Mouse (Mus musculus): ENCODE data around the gene Klrb1c. TPM values are rescaled to one million over a fixed set of nuclear protein-coding genes. Genes with fewer than 3 reads are reported as not detected.
"Not testable (repeated sequence)": the region's sequence is repeated elsewhere in the genome, so short reads cannot be mapped to it uniquely, and the experiment has no call there.

Gene Klrb1c
- total RNA-seq (2021) = not detected
- long read RNA-seq, experiment 1 = 0 reads
- long read RNA-seq, experiment 2 = 0 reads

- DNase-seq (ENCODE audit: low spot score in 2 of 2) = no peak
Measured at GRCm38 (mm10) chr6:128789115-128789514, at the start of gene Klrb1c. Gene Klrb1c (minus strand): TSS chr6:128789215.

- no peak for DNase-seq (ENCODE audit: low spot score in 2 of 2)
Measured at GRCm38 (mm10) chr6:128837454-128838341, 48.7 kb upstream of the Klrb1c start.

- no peak for DNase-seq (ENCODE audit: low spot score in 2 of 2)
Measured at GRCm38 (mm10) chr6:128836955-128837334, 47.9 kb upstream of the Klrb1c start.

- no peak for DNase-seq (ENCODE audit: low spot score in 2 of 2)
Measured at GRCm38 (mm10) chr6:128836191-128836954, 47.4 kb upstream of the Klrb1c start.

- no peak for DNase-seq (ENCODE audit: low spot score in 2 of 2)
Measured at GRCm38 (mm10) chr6:128835571-128835970, 46.6 kb upstream of the Klrb1c start.

GRCm38 (mm10) chr6:128833046-128833445, 44.0 kb upstream of the Klrb1c start:
- DNase-seq (ENCODE audit: low spot score in 2 of 2) = no peak

- DNase-seq (ENCODE audit: low spot score in 2 of 2) = no peak
Measured at GRCm38 (mm10) chr6:128829837-128830236, 40.8 kb upstream of the Klrb1c start.

- no peak for DNase-seq (ENCODE audit: low spot score in 2 of 2)
Measured at GRCm38 (mm10) chr6:128826781-128827180, 37.8 kb upstream of the Klrb1c start.

GRCm38 (mm10) chr6:128826132-128826531, 37.1 kb upstream of the Klrb1c start, which contains the start of the genes Gm44511 and Klrb1b:
Gene Gm44511 (minus strand): TSS chr6:128826315.
Gene Klrb1b (minus strand): TSS chr6:128826331.
- DNase-seq (ENCODE audit: low spot score in 2 of 2) = no peak

GRCm38 (mm10) chr6:128818083-128818802, 29.2 kb upstream of the Klrb1c start:
- no peak for DNase-seq (ENCODE audit: low spot score in 2 of 2)

- no peak for DNase-seq (ENCODE audit: low spot score in 2 of 2)
Measured at GRCm38 (mm10) chr6:128808532-128808931, 19.5 kb upstream of the Klrb1c start.

GRCm38 (mm10) chr6:128807021-128807420, 18.0 kb upstream of the Klrb1c start:
- no peak for DNase-seq (ENCODE audit: low spot score in 2 of 2)

- DNase-seq (ENCODE audit: low spot score in 2 of 2) = peak in 1 of 2 experiments; percentile 50
Measured at GRCm38 (mm10) chr6:128804823-128805640, 16.0 kb upstream of the Klrb1c start.

- DNase-seq (ENCODE audit: low spot score in 2 of 2) = peak; percentile 96 to 98
Measured at GRCm38 (mm10) chr6:128802999-128803857, 14.2 kb upstream of the Klrb1c start.

GRCm38 (mm10) chr6:128802557-128802956, 13.5 kb upstream of the Klrb1c start:
- DNase-seq (ENCODE audit: low spot score in 2 of 2) = peak; percentile 25 to 48

- DNase-seq (ENCODE audit: low spot score in 2 of 2) = not testable (repeated sequence)
Measured at GRCm38 (mm10) chr6:128800696-128801095, 11.7 kb upstream of the Klrb1c start.

GRCm38 (mm10) chr6:128799896-128800270, 10.9 kb upstream of the Klrb1c start:
- DNase-seq (ENCODE audit: low spot score in 2 of 2) = no peak

GRCm38 (mm10) chr6:128799144-128799895, 10.3 kb upstream of the Klrb1c start:
- DNase-seq (ENCODE audit: low spot score in 2 of 2) = peak; percentile 85 to 89

GRCm38 (mm10) chr6:128798772-128799143, 9.7 kb upstream of the Klrb1c start:
- DNase-seq (ENCODE audit: low spot score in 2 of 2) = peak; percentile 69 to 74
